Mouse (Mus musculus): ENCODE data around the gene Ccdc38. TPM values are rescaled to one million over a fixed set of nuclear protein-coding genes. Genes with fewer than 3 reads are reported as not detected.

The Ccdc38 gene
- polyA plus RNA-seq, 1 experiment from 2014 or later, result 0.35 TPM

DNA sequence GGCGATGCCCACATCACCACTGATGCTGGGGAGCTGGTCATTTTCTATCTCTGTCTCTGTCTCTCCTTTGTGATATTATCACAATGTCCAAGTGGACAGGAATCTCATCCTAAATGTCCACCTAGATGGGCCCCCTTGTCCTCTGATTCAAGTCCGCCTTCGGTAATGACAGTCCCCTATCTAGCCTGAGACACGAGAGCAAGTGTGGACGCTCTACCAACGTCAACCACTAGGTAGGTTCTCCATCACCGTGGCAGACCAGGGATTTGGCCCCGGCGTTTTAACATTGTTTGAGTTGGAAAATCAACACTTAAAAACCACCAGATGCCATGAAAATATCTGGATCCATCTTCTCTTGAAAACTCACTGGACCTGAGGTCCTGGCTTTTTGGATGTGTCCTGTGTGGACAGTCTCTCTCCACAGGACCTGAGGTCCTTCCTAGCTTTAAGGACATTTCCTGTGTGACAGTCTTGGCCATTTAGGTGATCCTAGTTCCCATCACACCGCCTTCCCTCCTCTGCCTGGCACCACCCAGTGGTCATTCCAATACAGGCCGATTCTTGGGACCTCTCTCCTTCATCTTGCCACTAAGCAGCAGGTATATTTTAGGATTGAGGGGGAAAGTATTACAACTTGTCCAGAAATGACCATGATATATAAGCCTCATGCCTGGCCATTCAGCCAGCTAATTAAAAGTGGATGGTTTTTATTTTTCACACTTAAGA, 27.6 kb downstream of the Ccdc38 start:
- 90% methylated on average over 11 of the region's 11 CpGs for WGBS
- Histone ChIP-seq H3K4me1 (ENCODE audit: insufficient read depth, low read length) (no peaks in the 10 kb centered on the region), H3K4me2 (replicated peaks; ENCODE audit: low read depth, low read length) (no peak overlapping the region), H3K27ac (ENCODE audit: low read length) (no peak overlapping the region), H3K9me3 (ENCODE audit: low read length) (no peaks in the 10 kb centered on the region), H3K9ac (replicated peaks; ENCODE audit: low read length) (no peak overlapping the region), H3K36me3 (ENCODE audit: insufficient read depth, low read length) (no peaks in the 10 kb centered on the region), H3K4me3 (ENCODE audit: low read length) (no peak overlapping the region), H3K27me3 (ENCODE audit: insufficient read depth, low read length) (no peaks in the 10 kb centered on the region)
- ATAC-seq (ENCODE audit: low FRiP score, low TSS enrichment), result no peak

DNA sequence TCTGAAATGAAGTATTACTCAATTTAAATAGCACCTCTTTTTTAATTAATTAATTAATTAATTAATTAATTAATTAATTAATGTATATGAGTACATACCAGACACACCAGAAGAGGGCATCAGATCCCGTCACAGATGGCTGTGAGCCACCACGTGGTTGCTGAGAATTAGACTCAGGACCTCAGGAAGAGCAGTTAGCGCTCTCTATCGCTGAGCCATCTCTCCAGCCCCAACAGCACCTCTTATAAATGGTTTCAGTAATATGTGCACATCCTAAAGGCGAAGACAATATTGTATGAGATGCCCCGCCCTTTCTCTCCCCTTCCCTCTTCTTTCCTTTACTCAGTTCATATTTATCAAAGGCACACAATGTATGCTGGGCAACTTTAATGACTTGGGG, 28.2 kb downstream of the Ccdc38 start:
- no peak overlapping the region for H3K9ac ChIP-seq (replicated peaks; ENCODE audit: low read length)
- H3K36me3 ChIP-seq (ENCODE audit: insufficient read depth, low read length), result no peaks in the 10 kb centered on the region
- H3K9me3 ChIP-seq (ENCODE audit: low read length), result no peaks in the 10 kb centered on the region
- ATAC-seq (ENCODE audit: low FRiP score, low TSS enrichment), result no peak
- H3K4me1 ChIP-seq (ENCODE audit: insufficient read depth, low read length), result no peaks in the 10 kb centered on the region
- no peaks in the 10 kb centered on the region for H3K27me3 ChIP-seq (ENCODE audit: insufficient read depth, low read length)
- no peak overlapping the region for H3K27ac ChIP-seq (ENCODE audit: low read length)
- no peak overlapping the region for H3K4me2 ChIP-seq (replicated peaks; ENCODE audit: low read depth, low read length)
- no peak overlapping the region for H3K4me3 ChIP-seq (ENCODE audit: low read length)
- WGBS, result 85% methylated on average over 6 of the region's 6 CpGs

DNA sequence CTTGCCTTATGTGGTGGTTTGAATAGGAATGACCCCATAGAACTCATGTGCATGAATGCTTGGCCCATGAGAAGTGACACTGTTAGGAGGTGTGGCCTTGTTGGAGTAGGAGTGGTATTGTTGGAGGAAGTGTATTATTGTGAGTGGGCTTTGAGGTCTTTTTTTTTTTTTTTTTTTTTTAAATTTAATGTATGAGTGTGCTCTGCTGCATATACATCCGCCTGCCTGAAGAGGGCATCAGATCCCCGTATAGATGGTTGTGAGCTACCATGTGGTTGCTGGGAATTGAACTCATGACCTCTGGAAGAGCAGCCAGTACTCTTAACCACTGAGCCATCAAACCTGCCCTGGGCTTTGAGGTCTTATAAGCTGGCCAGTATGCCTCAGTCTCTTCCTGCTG, 31.8 kb downstream of the Ccdc38 start:
- Histone ChIP-seq H3K27me3 (ENCODE audit: insufficient read depth, low read length) (no peaks in the 10 kb centered on the region), H3K4me2 (replicated peaks; ENCODE audit: low read depth, low read length) (no peak overlapping the region), H3K36me3 (ENCODE audit: insufficient read depth, low read length) (no peaks in the 10 kb centered on the region), H3K27ac (ENCODE audit: low read length) (no peak overlapping the region), H3K4me1 (ENCODE audit: insufficient read depth, low read length) (no peaks in the 10 kb centered on the region), H3K9me3 (ENCODE audit: low read length) (no peaks in the 10 kb centered on the region), H3K9ac (replicated peaks; ENCODE audit: low read length) (no peak overlapping the region), H3K4me3 (ENCODE audit: low read length) (no peak overlapping the region)
- no peak for ATAC-seq (ENCODE audit: low FRiP score, low TSS enrichment)
- 72% methylated on average over 2 of the region's 2 CpGs for WGBS

GRCm38 (mm10) chr10:93574966-93575365, 34.5 kb downstream of the Ccdc38 start:
- 55% methylated on average over 4 of the region's 4 CpGs for WGBS
- H3K9me3 ChIP-seq (ENCODE audit: low read length), result no peaks in the 10 kb centered on the region
- H3K4me1 ChIP-seq (ENCODE audit: insufficient read depth, low read length), result no peaks in the 10 kb centered on the region
- no peak overlapping the region for H3K4me3 ChIP-seq (ENCODE audit: low read length)
- no peak overlapping the region for H3K9ac ChIP-seq (replicated peaks; ENCODE audit: low read length)
- H3K27ac ChIP-seq (ENCODE audit: low read length), result no peak overlapping the region
- H3K4me2 ChIP-seq (replicated peaks; ENCODE audit: low read depth, low read length), result no peak overlapping the region
- no peaks in the 10 kb centered on the region for H3K27me3 ChIP-seq (ENCODE audit: insufficient read depth, low read length)
- H3K36me3 ChIP-seq (ENCODE audit: insufficient read depth, low read length), result no peaks in the 10 kb centered on the region
- no peak for ATAC-seq (ENCODE audit: low FRiP score, low TSS enrichment)

DNA sequence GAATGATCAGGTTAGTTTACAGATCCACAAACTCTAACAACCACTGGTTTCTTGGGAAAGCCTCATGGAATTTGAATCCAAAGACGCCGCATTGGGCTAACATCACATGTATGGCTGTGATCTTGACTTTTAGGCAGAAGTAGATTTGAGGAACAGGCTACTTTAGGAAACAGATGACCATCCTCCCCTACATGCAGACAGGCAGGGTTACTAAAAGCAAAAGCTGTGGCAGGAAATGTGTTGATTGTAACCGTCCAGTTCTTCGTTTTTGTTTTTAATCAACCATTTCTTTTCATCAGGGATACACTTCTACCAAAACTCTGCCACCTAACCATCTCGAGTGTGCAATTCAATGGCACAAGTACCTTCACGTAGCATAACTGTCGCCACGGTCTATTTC, 35.5 kb downstream of the Ccdc38 start:
- no peak for ATAC-seq (ENCODE audit: low FRiP score, low TSS enrichment)
- Histone ChIP-seq H3K36me3 (ENCODE audit: insufficient read depth, low read length) (no peaks in the 10 kb centered on the region), H3K27me3 (ENCODE audit: insufficient read depth, low read length) (no peaks in the 10 kb centered on the region), H3K27ac (ENCODE audit: low read length) (no peak overlapping the region), H3K9me3 (ENCODE audit: low read length) (no peaks in the 10 kb centered on the region), H3K4me1 (ENCODE audit: insufficient read depth, low read length) (no peaks in the 10 kb centered on the region), H3K4me3 (ENCODE audit: low read length) (no peak overlapping the region), H3K9ac (replicated peaks; ENCODE audit: low read length) (no peak overlapping the region), H3K4me2 (replicated peaks; ENCODE audit: low read depth, low read length) (no peak overlapping the region)
- WGBS, result 88% methylated on average over 8 of the region's 8 CpGs

DNA sequence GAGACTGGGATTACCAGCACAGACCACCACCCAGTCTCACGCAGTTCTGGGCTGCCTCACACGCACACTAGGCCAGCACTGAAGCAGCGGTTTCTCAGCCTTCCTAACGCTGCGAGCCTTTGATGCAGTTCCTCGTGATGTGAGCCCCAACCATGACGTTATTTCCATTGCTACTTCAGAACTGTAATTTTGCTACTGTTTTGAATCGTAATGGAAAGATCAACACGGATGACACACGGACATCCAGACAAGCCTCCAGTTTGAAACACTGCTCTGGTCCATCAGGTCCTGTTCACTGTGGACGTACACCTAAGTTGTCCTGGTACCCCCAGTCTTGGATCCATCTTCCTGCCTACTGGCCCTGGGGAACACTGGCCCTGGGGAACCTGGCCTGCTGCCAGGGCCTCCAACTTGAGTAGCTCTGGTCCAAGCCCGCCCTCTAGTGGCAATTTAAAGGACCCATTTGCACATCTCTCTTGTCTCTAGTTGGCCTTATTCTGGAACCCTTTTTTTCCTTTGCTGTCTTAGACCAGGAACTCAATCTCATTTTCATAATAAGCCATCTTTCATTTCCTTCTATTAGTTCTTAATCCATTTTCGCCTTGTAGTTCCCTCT, 36.9 kb downstream of the Ccdc38 start:
- no peak overlapping the region for H3K4me3 ChIP-seq (ENCODE audit: low read length)

DNA sequence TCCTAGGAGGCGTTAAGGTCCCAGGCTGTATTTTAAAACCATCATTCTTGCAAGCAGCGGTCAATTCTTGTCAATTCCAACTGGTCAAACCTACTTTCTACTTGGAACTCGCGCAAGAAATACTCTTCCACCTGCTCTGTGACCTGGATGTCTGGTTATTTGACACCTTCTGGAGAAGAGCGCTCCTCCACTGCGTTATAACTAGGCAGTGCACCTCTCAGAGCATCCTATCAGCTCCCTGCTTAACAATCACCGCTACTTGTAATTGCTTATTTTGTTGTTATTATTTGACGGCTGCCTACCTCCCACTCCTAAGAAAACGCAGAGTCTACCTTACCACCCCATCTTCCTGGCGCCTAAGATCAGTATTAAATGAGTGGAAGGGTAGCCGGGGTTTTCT, 48.4 kb downstream of the Ccdc38 start:
- Histone ChIP-seq H3K4me3 (ENCODE audit: low read length) (peak overlapping the region; percentile 86), H3K4me1 (ENCODE audit: insufficient read depth, low read length) (peaks cover 17% of the 10 kb centered on the region), H3K9me3 (ENCODE audit: low read length) (no peaks in the 10 kb centered on the region), H3K27ac (ENCODE audit: low read length) (peak overlapping the region; percentile 68), H3K4me2 (replicated peaks; ENCODE audit: low read depth, low read length) (peak overlapping the region; percentile 81), H3K27me3 (ENCODE audit: insufficient read depth, low read length) (no peaks in the 10 kb centered on the region), H3K36me3 (ENCODE audit: insufficient read depth, low read length) (peaks cover 12% of the 10 kb centered on the region), H3K9ac (replicated peaks; ENCODE audit: low read length) (peak overlapping the region; percentile 93)
- under 1% methylated on average over 11 of the region's 11 CpGs for WGBS
- no peak for ATAC-seq (ENCODE audit: low FRiP score, low TSS enrichment)

More for the DNA sequence above, 36.9 kb downstream of the Ccdc38 start:
- H3K4me2 ChIP-seq (replicated peaks; ENCODE audit: low read depth, low read length), result no peak overlapping the region
- H3K27ac ChIP-seq (ENCODE audit: low read length), result no peak overlapping the region
- 67% methylated on average over 13 of the region's 13 CpGs for WGBS
- 0 out of 2 replicates have a peak, but pooled peaks have one; percentile 42 for ATAC-seq (ENCODE audit: low FRiP score, low TSS enrichment)
- no peak overlapping the region for H3K9ac ChIP-seq (replicated peaks; ENCODE audit: low read length)
- no peaks in the 10 kb centered on the region for H3K4me1 ChIP-seq (ENCODE audit: insufficient read depth, low read length)
- H3K9me3 ChIP-seq (ENCODE audit: low read length), result no peaks in the 10 kb centered on the region
- no peaks in the 10 kb centered on the region for H3K27me3 ChIP-seq (ENCODE audit: insufficient read depth, low read length)
- H3K36me3 ChIP-seq (ENCODE audit: insufficient read depth, low read length), result peaks cover 8% of the 10 kb centered on the region; the same call in 1 of the 2 replicates

GRCm38 (mm10) chr10:93589281-93589848, 48.9 kb downstream of the Ccdc38 start, which contains the start of gene Snrpf:
Snrpf (minus strand) TSS chr10:93589706.
- Histone ChIP-seq H3K9me3 (ENCODE audit: low read length) (no peaks in the 10 kb centered on the region), H3K9ac (replicated peaks; ENCODE audit: low read length) (peak within 1 kb of the TSS; percentile 93)
- under 1% methylated on average over 62 of the region's 63 CpGs for WGBS

DNA sequence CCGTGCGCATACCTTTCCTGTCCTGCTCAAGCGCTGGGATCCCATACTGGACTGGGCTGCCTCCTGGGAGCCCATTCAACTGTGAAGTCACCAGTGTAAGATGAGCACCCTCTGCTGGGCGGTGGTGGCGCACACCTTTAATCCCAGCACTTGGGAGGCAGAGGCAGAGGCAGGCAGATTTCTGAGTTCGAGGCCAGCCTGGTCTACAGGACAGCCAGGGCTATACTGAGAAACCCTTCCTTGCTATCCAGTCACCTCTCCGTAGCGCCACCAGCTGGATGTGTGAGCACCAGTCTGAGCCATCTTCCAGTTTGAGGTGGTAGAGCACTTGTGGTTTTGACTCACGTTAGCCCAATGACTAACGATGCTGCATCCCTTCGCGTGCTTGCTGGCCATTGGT, 52.0 kb downstream of the Ccdc38 start:
- no peak overlapping the region for H3K4me2 ChIP-seq (replicated peaks; ENCODE audit: low read depth, low read length)
- whole genome bisulfite sequencing, result 58% methylated on average over 12 of the region's 12 CpGs
- peaks cover 17% of the 10 kb centered on the region for H3K4me1 ChIP-seq (ENCODE audit: insufficient read depth, low read length)
- no peaks in the 10 kb centered on the region for H3K9me3 ChIP-seq (ENCODE audit: low read length)
- no peak for ATAC-seq (ENCODE audit: low FRiP score, low TSS enrichment)
- H3K27ac ChIP-seq (ENCODE audit: low read length), result no peak overlapping the region
- no peak overlapping the region for H3K9ac ChIP-seq (replicated peaks; ENCODE audit: low read length)
- H3K27me3 ChIP-seq (ENCODE audit: insufficient read depth, low read length), result no peaks in the 10 kb centered on the region
- no peak overlapping the region for H3K4me3 ChIP-seq (ENCODE audit: low read length)
- H3K36me3 ChIP-seq (ENCODE audit: insufficient read depth, low read length), result no peaks in the 10 kb centered on the region

More at GRCm38 (mm10) chr10:93589281-93589848, 48.9 kb downstream of the Ccdc38 start, which contains the start of gene Snrpf:
- Histone ChIP-seq H3K27ac (ENCODE audit: low read length) (peak within 1 kb of the TSS; percentile 68), H3K4me3 (ENCODE audit: low read length) (peak within 1 kb of the TSS; percentile 86), H3K27me3 (ENCODE audit: insufficient read depth, low read length) (no peaks in the 10 kb centered on the region), H3K4me1 (ENCODE audit: insufficient read depth, low read length) (peaks cover 17% of the 10 kb centered on the region), H3K4me2 (replicated peaks; ENCODE audit: low read depth, low read length) (peak within 1 kb of the TSS; percentile 81), H3K36me3 (ENCODE audit: insufficient read depth, low read length) (peaks cover 12% of the 10 kb centered on the region)
- ATAC-seq (ENCODE audit: low FRiP score, low TSS enrichment), result peak; percentile 93

Measured in kidney, embryonic 16.5 days (tissue).